Mouse (Mus musculus) spleen, adult 2 months (tissue): ENCODE data around the gene H2afj.
A peak's percentile ranks its signal among the peaks of the same experiment; 100 is the strongest.

Experiments
- CTCF ChIP-seq: fragments of 200-500 bp; IDR thresholded peaks from 2 replicates; pipeline ENCODE4 v1.5.1; 2011; ENCODE audit warnings: mild to moderate bottlenecking, inconsistent platforms; ENCODE audit not compliant: insufficient read depth, insufficient read length, insufficient replicate concordance; ENCODE audit errors: extremely low read depth
- POLR2A ChIP-seq: fragments of 200-500 bp; IDR thresholded peaks from 2 replicates; pipeline ENCODE4 v1.6.1; 2011; ENCODE audit warnings: low read depth, low read length, inconsistent platforms

- no peak for TF ChIP-seq POLR2A
- TF ChIP-seq CTCF, result peak; percentile 61; the same call in 1 of the 2 replicates
Observed at GRCm38 (mm10) chr6:136847790-136848189, 39.7 kb downstream of the H2afj start.
